ENCODE assay signal across 8 mouse cellular contexts in genomic region chr12:108244778-108245177, GRCm38 (mm10). TPM values are rescaled to one million over a fixed set of nuclear protein-coding genes. Genes with fewer than 3 reads are reported as not detected.
DNase-seq lines count a peak whose midpoint lies in the region; ATAC-seq lines count a peak whose summit lies in the region.

No protein-coding gene starts in this region.

- peak overlapping the region; percentile 33 for H3K4me2 ChIP-seq in lung, embryonic 15.5 days

- 2% methylated on average over 8 of the region's 8 CpGs for WGBS in heart, embryonic 10.5 days
- under 1% methylated on average over 8 of the region's 8 CpGs for WGBS in lung, embryonic 15.5 days

- no peak overlapping the region for H3K9ac ChIP-seq in lung, embryonic 15.5 days

- H3K27ac ChIP-seq in heart, embryonic 10.5 days = peak overlapping the region; percentile 92
- peak overlapping the region; percentile 76 for H3K27ac ChIP-seq in lung, embryonic 15.5 days

- DNase-seq in adrenal gland, adult 8-10 months = peak; percentile 78
- DNase-seq in heart, embryonic 10.5 days (ENCODE audit: low spot score) = peak; percentile 90
- peak; percentile 85 to 87 for DNase-seq in kidney, adult 8-10 months
- DNase-seq in ovary, postnatal 14 days (ENCODE audit: low spot score) = peak; percentile 56
- no peak for DNase-seq in layer of hippocampus, postnatal 14 days (ENCODE audit: low spot score in 2 of 2)
- DNase-seq in right cerebral cortex, postnatal 25 days = no peak

- H3K9me3 ChIP-seq in heart, embryonic 10.5 days = no peaks in the 10 kb centered on the region
- no peaks in the 10 kb centered on the region for H3K9me3 ChIP-seq in lung, embryonic 15.5 days

- peaks cover 98% of the 10 kb centered on the region for H3K4me1 ChIP-seq in heart, embryonic 10.5 days
- peaks cover 73% of the 10 kb centered on the region for H3K4me1 ChIP-seq in lung, embryonic 15.5 days

- H3K27me3 ChIP-seq in heart, embryonic 10.5 days (ENCODE audit: insufficient read depth, poor library complexity, severe bottlenecking) = no peaks in the 10 kb centered on the region
- H3K27me3 ChIP-seq in lung, embryonic 15.5 days = no peaks in the 10 kb centered on the region

- H3K36me3 ChIP-seq in heart, embryonic 10.5 days = no peaks in the 10 kb centered on the region
- H3K36me3 ChIP-seq in lung, embryonic 15.5 days = no peaks in the 10 kb centered on the region

- peak overlapping the region; percentile 36 for H3K4me3 ChIP-seq in heart, embryonic 10.5 days
- no peak overlapping the region for H3K4me3 ChIP-seq in lung, embryonic 15.5 days

- ATAC-seq in common myeloid progenitor, adult 5-6 weeks (replicated peaks; ENCODE audit: low read depth, poor library complexity, severe bottlenecking) = peak; percentile 45
- ATAC-seq in lung, embryonic 15.5 days (ENCODE audit: borderline replicate concordance, extremely low read depth, low FRiP score, low TSS enrichment) = peak; percentile 55

RNA-seq across cellular contexts. Expression of gene Ccdc85c, which starts 30.4 kb away (rescaled TPM):
- 10 to 100 TPM; 24.6 to 36.3 (median 29.0) TPM for total RNA-seq in adrenal gland, adult 8-10 months (2022)
- 0.82 and 2.4 TPM in 2 replicates for total RNA-seq in common myeloid progenitor, adult 5-6 weeks (2017)
- 5.7 and 6.7 TPM in 2 replicates for polyA plus RNA-seq in heart, embryonic 10.5 days (2016; fragmentation: Nextera tagmentation; extraction: Ambion mirVana)
- 4.9 and 6.1 TPM in 2 replicates for polyA plus RNA-seq in lung, embryonic 15.5 days (2015; fragmentation: Nextera tagmentation; extraction: Ambion mirVana)
- total RNA-seq in layer of hippocampus, postnatal 14 days (2021) = 10 to 100 TPM; 55.9 to 57.4 TPM

Comparison
In these comparisons a context has a peak if more than half of its experiments do, and no peak if none do; other contexts are left out.
1. DNase-seq: peak in adrenal gland, adult 8-10 months (single experiment), heart, embryonic 10.5 days (single experiment), kidney, adult 8-10 months (2 of 2) and ovary, postnatal 14 days (single experiment); none in layer of hippocampus, postnatal 14 days (0 of 2) and right cerebral cortex, postnatal 25 days (single experiment).